Mouse (Mus musculus): ENCODE data around the gene Rgs6. TPM values are rescaled to one million over a fixed set of nuclear protein-coding genes. Genes with fewer than 3 reads are reported as not detected.

Gene Rgs6
- polyA plus RNA-seq, 1 experiment = 0.14 TPM

DNA sequence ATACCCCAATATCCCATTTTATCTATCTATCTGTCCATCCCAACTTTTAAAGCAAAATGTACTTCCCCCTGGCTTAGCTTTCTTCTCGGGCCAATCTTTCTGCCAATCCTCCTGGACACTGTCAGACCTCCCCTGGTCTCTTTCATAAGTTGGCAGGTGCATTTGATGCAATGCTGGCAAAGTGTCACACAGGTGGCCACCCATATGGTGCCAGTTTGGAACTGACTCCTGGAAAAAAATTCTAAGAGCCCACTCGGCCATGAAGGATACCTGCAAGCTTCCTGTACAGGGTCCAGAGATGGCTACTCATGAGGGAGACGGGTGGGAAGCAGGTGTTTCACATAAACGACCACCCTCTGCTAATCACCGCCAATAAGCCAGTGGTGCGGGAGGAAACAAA is 592.5 kb downstream of the Rgs6 start:
- WGBS = 83% methylated on average over 6 of the region's 6 CpGs
- H3K27ac ChIP-seq (ENCODE audit: insufficient read depth, low read length) = no peak overlapping the region

DNA sequence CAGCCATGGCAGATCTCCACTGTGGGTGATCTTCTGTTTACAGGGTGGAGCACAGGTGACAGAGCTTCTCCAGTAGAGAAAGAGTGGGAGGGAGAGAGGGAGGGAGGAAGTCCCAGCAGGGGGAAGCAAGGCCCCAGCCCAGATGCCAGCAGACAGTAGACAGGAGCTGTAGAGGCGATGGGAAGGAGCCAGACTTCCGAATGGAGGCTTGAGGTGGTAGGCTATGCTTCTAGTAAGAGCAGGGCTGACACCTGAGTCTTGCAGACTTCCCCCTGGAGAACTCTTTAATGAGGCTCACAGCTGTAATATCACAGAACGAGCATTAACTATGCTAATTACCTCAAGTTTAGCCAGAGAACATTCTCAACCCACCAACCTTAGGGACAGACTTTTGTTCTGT is 613.6 kb downstream of the Rgs6 start:
- Histone ChIP-seq H3K27me3 (ENCODE audit: control insufficient read depth, insufficient read depth, low read length) (no peaks in the 10 kb centered on the region), H3K4me1 (ENCODE audit: control insufficient read depth, insufficient read depth, insufficient read length) (no peaks in the 10 kb centered on the region), H3K36me3 (ENCODE audit: control insufficient read depth, insufficient read depth, low read length) (no peaks in the 10 kb centered on the region), H3K27ac (ENCODE audit: insufficient read depth, low read length) (no peak overlapping the region), H3K4me3 (ENCODE audit: extremely low read depth, insufficient read depth, insufficient read length) (no peak overlapping the region)
- no peak for DNase-seq (ENCODE audit: low read depth in 1 of 2, low spot score in 2 of 2)
- 60% methylated on average over 3 of the region's 3 CpGs for WGBS
- TF ChIP-seq POLR2A (IDR thresholded peaks at IDR 0.05; ENCODE audit: low read depth, low read length) = no peak
- TF ChIP-seq CTCF (IDR thresholded peaks at IDR 0.05; ENCODE audit: extremely low read depth, insufficient read depth, insufficient read length, insufficient replicate concordance) = no peak

More for the DNA sequence above, 592.5 kb downstream of the Rgs6 start:
- Histone ChIP-seq H3K36me3 (ENCODE audit: control insufficient read depth, insufficient read depth, low read length) (no peaks in the 10 kb centered on the region), H3K4me1 (ENCODE audit: control insufficient read depth, insufficient read depth, insufficient read length) (no peaks in the 10 kb centered on the region), H3K27me3 (ENCODE audit: control insufficient read depth, insufficient read depth, low read length) (no peaks in the 10 kb centered on the region), H3K4me3 (ENCODE audit: extremely low read depth, insufficient read depth, insufficient read length) (no peak overlapping the region)
- no peak for DNase-seq (ENCODE audit: low read depth in 1 of 2, low spot score in 2 of 2)
- TF ChIP-seq CTCF (IDR thresholded peaks at IDR 0.05; ENCODE audit: extremely low read depth, insufficient read depth, insufficient read length, insufficient replicate concordance) = no peak
- no peak for TF ChIP-seq POLR2A (IDR thresholded peaks at IDR 0.05; ENCODE audit: low read depth, low read length)

GRCm38 (mm10) chr12:83204361-83204760 is 616.3 kb downstream of the Rgs6 start:
- H3K4me3 ChIP-seq (ENCODE audit: extremely low read depth, insufficient read depth, insufficient read length) = no peak overlapping the region
- no peak for DNase-seq (ENCODE audit: low read depth in 1 of 2, low spot score in 2 of 2)
- H3K27me3 ChIP-seq (ENCODE audit: control insufficient read depth, insufficient read depth, low read length) = no peaks in the 10 kb centered on the region
- 84% methylated on average over 5 of the region's 5 CpGs for WGBS
- no peak overlapping the region for H3K27ac ChIP-seq (ENCODE audit: insufficient read depth, low read length)
- TF ChIP-seq POLR2A (IDR thresholded peaks at IDR 0.05; ENCODE audit: low read depth, low read length) = no peak
- no peak for TF ChIP-seq CTCF (IDR thresholded peaks at IDR 0.05; ENCODE audit: extremely low read depth, insufficient read depth, insufficient read length, insufficient replicate concordance)
- H3K4me1 ChIP-seq (ENCODE audit: control insufficient read depth, insufficient read depth, insufficient read length) = no peaks in the 10 kb centered on the region
- H3K36me3 ChIP-seq (ENCODE audit: control insufficient read depth, insufficient read depth, low read length) = no peaks in the 10 kb centered on the region

GRCm38 (mm10) chr12:83206866-83207265 is 618.8 kb downstream of the Rgs6 start:
- H3K27me3 ChIP-seq (ENCODE audit: control insufficient read depth, insufficient read depth, low read length) = no peaks in the 10 kb centered on the region
- TF ChIP-seq POLR2A (IDR thresholded peaks at IDR 0.05; ENCODE audit: low read depth, low read length) (no peak), CTCF (IDR thresholded peaks at IDR 0.05; ENCODE audit: extremely low read depth, insufficient read depth, insufficient read length, insufficient replicate concordance) (no peak)
- no peak overlapping the region for H3K27ac ChIP-seq (ENCODE audit: insufficient read depth, low read length)
- no peaks in the 10 kb centered on the region for H3K4me1 ChIP-seq (ENCODE audit: control insufficient read depth, insufficient read depth, insufficient read length)
- 81% methylated on average over 6 of the region's 6 CpGs for WGBS
- H3K36me3 ChIP-seq (ENCODE audit: control insufficient read depth, insufficient read depth, low read length) = no peaks in the 10 kb centered on the region
- DNase-seq (ENCODE audit: low read depth in 1 of 2, low spot score in 2 of 2) = no peak
- H3K4me3 ChIP-seq (ENCODE audit: extremely low read depth, insufficient read depth, insufficient read length) = no peak overlapping the region

GRCm38 (mm10) chr12:83207481-83207880 is 619.4 kb downstream of the Rgs6 start:
- Histone ChIP-seq H3K4me3 (ENCODE audit: extremely low read depth, insufficient read depth, insufficient read length) (no peak overlapping the region), H3K27me3 (ENCODE audit: control insufficient read depth, insufficient read depth, low read length) (no peaks in the 10 kb centered on the region), H3K27ac (ENCODE audit: insufficient read depth, low read length) (no peak overlapping the region), H3K36me3 (ENCODE audit: control insufficient read depth, insufficient read depth, low read length) (no peaks in the 10 kb centered on the region), H3K4me1 (ENCODE audit: control insufficient read depth, insufficient read depth, insufficient read length) (no peaks in the 10 kb centered on the region)
- WGBS = 65% methylated on average over 5 of the region's 5 CpGs
- TF ChIP-seq POLR2A (IDR thresholded peaks at IDR 0.05; ENCODE audit: low read depth, low read length) (no peak), CTCF (IDR thresholded peaks at IDR 0.05; ENCODE audit: extremely low read depth, insufficient read depth, insufficient read length, insufficient replicate concordance) (no peak)
- no peak for DNase-seq (ENCODE audit: low read depth in 1 of 2, low spot score in 2 of 2)

DNA sequence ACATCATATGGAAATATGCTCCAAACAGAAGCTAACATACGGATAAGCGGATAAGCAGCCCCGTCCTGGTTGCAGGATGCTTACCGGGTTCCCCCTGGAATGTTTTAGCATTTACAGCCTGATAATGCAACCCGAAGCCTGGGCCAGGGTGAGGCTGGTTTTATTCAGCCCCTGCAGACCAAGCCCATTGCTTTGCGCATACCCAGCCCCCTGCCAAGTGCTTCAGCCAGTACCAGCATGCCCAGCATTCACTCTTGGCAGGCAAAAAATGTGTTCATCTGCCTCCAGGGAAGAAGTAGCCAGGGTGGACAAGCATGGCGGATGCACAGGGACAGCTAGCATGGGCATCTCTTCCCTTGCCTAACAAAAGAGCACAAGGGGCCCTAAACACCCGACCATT is 619.9 kb downstream of the Rgs6 start:
- no peaks in the 10 kb centered on the region for H3K27me3 ChIP-seq (ENCODE audit: control insufficient read depth, insufficient read depth, low read length)
- WGBS = 77% methylated on average over 8 of the region's 8 CpGs
- TF ChIP-seq POLR2A (IDR thresholded peaks at IDR 0.05; ENCODE audit: low read depth, low read length) = no peak
- TF ChIP-seq CTCF (IDR thresholded peaks at IDR 0.05; ENCODE audit: extremely low read depth, insufficient read depth, insufficient read length, insufficient replicate concordance) = no peak

DNA sequence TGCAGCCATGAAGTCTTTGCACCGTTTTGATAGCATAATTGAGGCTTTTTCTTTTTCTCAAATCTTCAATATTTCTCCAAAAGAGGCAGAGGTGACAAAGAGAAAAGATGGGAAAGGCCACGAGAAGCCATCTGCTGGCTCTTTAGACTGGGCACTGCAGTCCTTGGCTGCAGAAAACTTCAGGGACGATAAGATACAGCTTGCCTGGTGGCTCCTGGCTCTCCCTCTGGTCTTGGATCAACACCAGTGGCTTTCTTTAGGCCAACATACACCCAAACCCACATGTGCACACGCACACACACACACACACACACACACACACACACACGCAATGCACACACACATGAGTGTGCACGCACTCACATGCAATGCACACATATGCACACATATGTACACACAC is 620.7 kb downstream of the Rgs6 start:
- Histone ChIP-seq H3K27me3 (ENCODE audit: control insufficient read depth, insufficient read depth, low read length) (no peaks in the 10 kb centered on the region), H3K4me1 (ENCODE audit: control insufficient read depth, insufficient read depth, insufficient read length) (no peaks in the 10 kb centered on the region), H3K36me3 (ENCODE audit: control insufficient read depth, insufficient read depth, low read length) (no peaks in the 10 kb centered on the region), H3K27ac (ENCODE audit: insufficient read depth, low read length) (no peak overlapping the region), H3K4me3 (ENCODE audit: extremely low read depth, insufficient read depth, insufficient read length) (no peak overlapping the region)
- DNase-seq (ENCODE audit: low read depth in 1 of 2, low spot score in 2 of 2) = no peak
- TF ChIP-seq POLR2A (IDR thresholded peaks at IDR 0.05; ENCODE audit: low read depth, low read length) (no peak), CTCF (IDR thresholded peaks at IDR 0.05; ENCODE audit: extremely low read depth, insufficient read depth, insufficient read length, insufficient replicate concordance) (no peak)
- 72% methylated on average over 6 of the region's 6 CpGs for WGBS

More for the DNA sequence above, 619.9 kb downstream of the Rgs6 start:
- Histone ChIP-seq H3K36me3 (ENCODE audit: control insufficient read depth, insufficient read depth, low read length) (no peaks in the 10 kb centered on the region), H3K4me3 (ENCODE audit: extremely low read depth, insufficient read depth, insufficient read length) (no peak overlapping the region), H3K27ac (ENCODE audit: insufficient read depth, low read length) (no peak overlapping the region), H3K4me1 (ENCODE audit: control insufficient read depth, insufficient read depth, insufficient read length) (no peaks in the 10 kb centered on the region)
- no peak for DNase-seq (ENCODE audit: low read depth in 1 of 2, low spot score in 2 of 2)

Measured in spleen, adult 2 months (tissue).